Mouse (Mus musculus) embryo, embryonic 9.5 days (tissue): ENCODE measurements at regions not wholly inside any gene's neighbourhood (a gene's known extent, or its start where the extent isn't known, plus 50 kb on each side); places are given as distances from the start of the nearest gene placed in this dataset.

Experiments used
- DNase-seq: peaks from one replicate; pipeline ENCODE4 v3.0.0-alpha.2; 2017; ENCODE audit errors: extremely low spot score

DNA sequence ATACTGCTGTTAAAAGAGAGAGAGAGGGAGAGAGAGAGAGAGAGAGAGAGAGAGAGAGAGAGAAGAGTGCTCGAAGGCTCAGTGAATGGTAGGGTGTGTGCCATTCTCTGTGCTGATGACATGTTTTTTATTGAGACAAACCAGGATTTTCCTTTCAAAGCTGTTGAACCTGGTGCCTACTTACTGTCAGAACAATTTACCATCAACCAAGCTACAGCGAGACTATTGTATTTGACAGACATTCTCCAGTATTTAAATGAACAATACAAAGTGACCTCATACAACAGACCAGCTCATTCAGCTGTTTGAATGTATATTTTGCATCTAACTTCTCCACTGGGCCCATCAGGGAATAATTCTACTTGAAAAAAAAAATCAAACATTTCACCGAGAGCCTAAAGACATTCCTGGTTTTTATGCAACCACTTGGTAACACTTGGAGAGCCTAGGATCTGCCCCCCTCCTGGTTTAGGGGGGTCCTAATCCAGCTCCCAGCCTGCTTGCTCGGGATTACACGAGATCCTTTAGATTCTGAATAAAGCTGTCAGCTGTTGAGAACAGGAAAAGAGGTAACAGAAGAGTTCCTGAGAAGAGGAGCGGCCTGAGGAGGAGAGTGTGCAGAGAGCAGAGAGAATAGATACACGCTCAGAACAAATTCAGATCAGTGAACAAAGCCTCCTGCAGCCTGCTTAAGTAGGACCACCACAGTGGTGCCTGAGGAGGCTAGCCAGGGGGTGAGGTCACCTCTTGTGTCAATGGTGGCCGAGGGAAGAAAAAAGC, 117.3 kb downstream of the Anapc10 start:
- DNase-seq: peak; percentile 27

DNA sequence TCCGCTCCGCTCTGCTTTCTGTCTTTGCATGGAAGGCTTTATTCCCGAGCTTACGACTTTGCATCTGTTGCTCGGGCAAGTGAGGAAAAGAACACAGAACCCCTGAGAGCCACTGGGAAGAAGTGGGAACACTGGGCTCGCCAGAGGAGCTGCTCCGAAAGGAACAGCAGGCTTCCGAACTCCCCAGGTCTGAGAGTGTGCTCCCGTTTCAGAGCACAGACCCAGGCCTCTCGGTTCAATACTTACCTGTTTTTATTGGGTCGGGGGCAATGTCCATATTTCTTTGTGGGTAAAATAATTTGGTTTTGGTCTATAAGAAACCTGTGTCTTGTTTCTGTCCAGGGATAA, 117.9 kb downstream of the Anapc10 start:
- DNase-seq: no peak

DNA sequence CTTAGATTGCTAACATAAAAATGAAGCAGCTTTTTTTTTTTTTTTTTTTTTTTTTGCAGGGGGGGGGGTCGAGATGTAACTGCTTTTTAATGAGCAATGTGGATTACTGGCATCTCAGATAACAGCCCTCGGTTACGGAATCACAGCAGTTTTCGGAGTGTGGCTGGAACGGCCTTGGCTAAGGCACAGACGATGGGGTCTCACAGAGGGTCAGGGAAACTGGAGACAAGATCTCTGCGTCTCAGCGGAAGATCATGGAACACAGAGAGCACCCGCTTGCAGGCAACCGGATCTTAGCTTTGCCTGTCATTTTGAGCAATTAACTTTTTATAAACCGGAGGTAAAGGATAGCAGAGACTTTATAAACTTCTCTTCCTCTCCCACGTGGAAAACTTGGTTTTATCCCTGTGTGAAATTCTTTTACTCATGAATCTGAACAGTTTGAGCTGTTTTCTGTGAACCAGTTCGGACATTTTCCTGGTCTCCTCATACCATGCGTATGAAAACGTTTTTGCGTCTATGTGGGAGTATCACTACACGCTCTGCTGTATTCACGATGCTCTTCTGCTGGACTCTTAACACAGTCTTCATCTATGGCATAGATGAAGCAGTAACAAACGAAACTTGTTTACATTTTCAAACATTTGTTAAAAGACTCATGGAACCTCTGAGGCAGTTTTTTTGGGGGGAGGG, 118.5 kb downstream of the Anapc10 start:
- no peak for DNase-seq

DNA sequence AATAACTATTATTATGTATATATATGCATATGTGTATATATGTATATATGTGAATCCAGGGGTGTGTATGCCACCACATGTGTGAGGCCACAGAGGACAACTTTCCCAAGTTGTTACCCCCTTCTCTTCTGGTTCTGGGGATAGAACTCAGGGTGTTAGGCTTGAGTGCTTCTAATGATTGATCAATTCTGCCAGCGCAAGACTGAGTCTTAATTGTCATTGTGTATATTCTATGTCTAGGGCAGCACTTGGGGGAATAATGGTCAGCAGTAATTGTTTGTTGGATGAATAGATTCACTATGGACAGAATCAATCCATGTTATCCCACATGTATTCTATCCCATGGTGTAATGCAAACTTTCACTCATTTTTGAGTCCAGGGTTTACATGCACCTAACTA, 127.3 kb downstream of the Anapc10 start:
- no peak for DNase-seq

DNA sequence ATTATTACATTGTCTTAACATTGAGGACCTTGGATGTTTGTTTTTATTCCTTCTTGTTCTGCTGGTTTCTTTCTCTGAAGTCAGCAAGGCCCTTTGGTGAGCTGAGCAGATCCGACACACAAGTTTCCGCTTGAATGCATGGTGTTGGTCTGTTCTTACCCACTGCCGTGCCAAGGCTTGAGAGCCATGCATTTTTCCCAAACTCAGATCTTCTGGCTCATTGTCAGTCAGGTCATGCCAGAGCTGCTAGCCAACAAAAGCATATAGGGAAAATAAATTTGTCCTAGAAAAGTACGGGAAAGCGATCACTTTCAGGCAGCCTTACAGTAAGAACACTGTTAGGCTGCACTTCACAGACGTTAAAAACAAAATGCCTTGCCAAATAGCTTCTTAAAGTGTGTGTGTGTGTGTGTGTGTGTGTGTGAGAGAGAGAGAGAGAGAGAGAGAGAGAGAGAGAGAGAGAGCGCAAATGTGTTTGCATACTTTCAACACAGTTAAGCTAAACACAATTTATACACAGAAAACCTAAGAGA, 138.4 kb downstream of the Anapc10 start:
- DNase-seq: no peak

DNA sequence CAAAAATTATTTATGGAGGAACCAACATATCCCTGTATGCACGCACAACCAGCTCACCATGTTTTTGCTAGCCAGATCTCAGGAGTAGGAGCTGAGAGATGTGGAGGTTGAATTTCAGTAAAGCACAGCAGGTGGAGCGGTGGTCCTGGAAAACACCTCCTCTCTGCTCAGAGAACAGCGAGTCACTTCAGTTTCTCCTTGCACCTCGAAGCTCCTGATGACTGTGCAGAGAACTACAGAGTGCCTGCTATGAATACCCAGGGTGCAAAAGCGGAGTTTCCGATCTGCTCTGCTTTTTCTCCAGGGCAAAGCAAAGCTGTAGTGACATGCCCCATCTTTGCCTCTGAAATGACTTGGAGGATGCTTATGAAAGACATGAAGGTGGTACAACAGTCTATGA, 138.9 kb downstream of the Anapc10 start:
- DNase-seq: no peak

DNA sequence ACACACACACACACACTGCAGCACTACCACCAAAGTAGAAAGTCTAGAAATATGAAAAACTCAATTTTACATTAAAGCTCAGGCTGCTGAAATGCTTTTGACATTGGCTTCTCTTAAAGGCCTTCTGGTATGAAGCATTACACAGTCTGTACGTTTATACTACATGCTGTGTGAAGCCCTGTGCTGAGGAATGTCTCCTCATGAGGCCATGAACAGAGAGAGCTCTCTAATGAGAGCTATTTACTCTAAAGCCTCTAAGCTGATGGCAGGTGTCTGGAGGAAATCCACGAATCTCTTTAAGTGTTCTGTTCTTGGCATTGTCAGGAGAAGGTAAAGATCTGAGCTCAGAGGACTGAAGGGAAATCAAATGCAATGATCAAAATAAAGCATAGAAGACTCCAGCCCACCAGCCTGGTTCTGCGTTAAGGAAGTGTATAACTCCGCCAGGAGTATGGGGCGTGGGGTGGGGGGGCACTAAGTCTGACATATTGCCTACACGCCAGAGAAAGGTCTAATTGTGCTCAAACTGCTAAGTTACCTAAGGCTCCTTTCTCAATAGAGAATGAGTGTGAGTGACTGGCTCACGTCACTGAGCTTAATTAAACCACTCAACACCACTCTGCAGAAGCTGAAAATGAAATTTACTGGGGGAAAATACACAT, 160.9 kb downstream of the Anapc10 start:
- no peak for DNase-seq

DNA sequence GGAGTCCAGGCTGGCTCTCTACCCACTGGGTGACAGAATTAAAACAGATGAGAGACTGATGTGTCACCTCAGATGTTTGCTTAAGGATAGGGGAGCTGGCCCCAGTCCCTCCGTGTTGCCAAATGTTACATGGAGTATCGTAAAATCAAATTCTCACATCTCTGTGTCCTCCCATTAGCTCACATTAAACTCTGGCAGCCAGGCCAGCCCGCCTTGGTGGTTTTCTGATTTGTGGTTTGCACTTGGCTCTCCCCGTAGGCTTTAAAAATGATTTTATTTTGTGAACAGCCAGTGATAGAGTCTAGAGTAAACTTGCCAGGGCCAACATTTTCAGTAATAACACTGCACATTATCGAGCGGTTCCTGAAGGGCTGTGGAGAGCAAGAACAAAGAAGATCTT, 149.8 kb downstream of the Hhip start:
- DNase-seq: no peak
